Mouse (Mus musculus): Measurements from ENCODE around the gene Gm20388.

DNA sequence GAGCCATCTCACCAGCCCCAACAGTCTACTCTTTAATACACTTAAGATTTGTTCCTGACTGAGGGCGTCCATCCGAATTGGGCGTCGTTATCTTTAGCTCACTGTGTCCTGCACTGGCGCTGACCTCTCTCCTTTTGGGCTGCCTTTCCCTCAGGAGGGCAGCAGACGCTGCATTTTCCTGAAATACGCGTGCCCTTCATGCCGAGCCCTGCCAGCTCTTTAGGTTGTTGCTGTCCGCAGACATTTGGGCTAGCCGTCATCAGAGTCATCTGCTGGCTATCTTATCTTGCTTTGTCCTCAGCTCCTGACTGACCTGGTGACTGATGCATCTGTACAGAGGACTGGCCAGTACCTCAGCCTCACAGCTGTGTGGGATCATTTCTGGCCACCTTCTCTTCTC lies 3904.7 kb downstream of the Gm20388 start:
- no peak for TF ChIP-seq TAL1 (IDR thresholded peaks at IDR 0.05; ENCODE audit: low read length)
- TF ChIP-seq GATA1 (IDR thresholded peaks at IDR 0.05; ENCODE audit: low read length) = no peak

Data from erythroblast, embryonic 14.5 days (primary cell).